Comparison of ENCODE assay signal across 10 mouse cellular contexts in genomic region chr4:143259718-143260349, GRCm38 (mm10). TPM values are rescaled to one million over a fixed set of nuclear protein-coding genes. Genes with fewer than 3 reads are reported as not detected.
DNase-seq lines count a peak whose midpoint lies in the region; ATAC-seq and TF ChIP-seq lines count a peak whose summit lies in the region.
"Had no signal": no experiment of that assay in that cellular context is flagged by ENCODE, and none has a peak within 500 bp of the region (broad histone marks: within the 10 kb centered on the region; RNA-seq: fewer than 3 reads in every experiment).

No protein-coding gene starts in this region.

- DNase-seq in kidney, postnatal 10 days, result no peak
- peak; percentile 67 for DNase-seq in brain, embryonic 14.5 days (ENCODE audit: low read depth)
- peak; percentile 34 for DNase-seq in midbrain, postnatal 0 days (ENCODE audit: low spot score)
- no peak for DNase-seq in natural killer cell, adult 2 months (ENCODE audit: low spot score in 2 of 2)
- no peak for DNase-seq in heart, embryonic 10.5 days (ENCODE audit: low spot score)
- DNase-seq in thymus, postnatal 14 days, result no peak
- DNase-seq: cerebellum, adult 2 months had no signal

- H3K36me3 ChIP-seq in kidney, embryonic 14.5 days (ENCODE audit: control insufficient read depth, insufficient read depth, low read length), result no peaks in the 10 kb centered on the region
- no peaks in the 10 kb centered on the region for H3K36me3 ChIP-seq in hindbrain, embryonic 15.5 days
- H3K36me3 ChIP-seq in midbrain, postnatal 0 days (ENCODE audit: insufficient read depth, low read length), result no peaks in the 10 kb centered on the region
- H3K36me3 ChIP-seq in heart, embryonic 10.5 days, result no peaks in the 10 kb centered on the region

- no peaks in the 10 kb centered on the region for H3K27me3 ChIP-seq in kidney, embryonic 14.5 days (ENCODE audit: control insufficient read depth, insufficient read depth, low read length)
- no peaks in the 10 kb centered on the region for H3K27me3 ChIP-seq in hindbrain, embryonic 15.5 days
- H3K27me3 ChIP-seq in midbrain, postnatal 0 days (ENCODE audit: insufficient read depth, low read length), result no peaks in the 10 kb centered on the region
- no peaks in the 10 kb centered on the region for H3K27me3 ChIP-seq in heart, embryonic 10.5 days (ENCODE audit: insufficient read depth, poor library complexity, severe bottlenecking)

- no peaks in the 10 kb centered on the region for H3K9me3 ChIP-seq in kidney, embryonic 14.5 days (ENCODE audit: control insufficient read depth, low read length)
- H3K9me3 ChIP-seq in hindbrain, embryonic 15.5 days, result no peaks in the 10 kb centered on the region
- no peaks in the 10 kb centered on the region for H3K9me3 ChIP-seq in midbrain, postnatal 0 days (ENCODE audit: low read length)
- no peaks in the 10 kb centered on the region for H3K9me3 ChIP-seq in heart, embryonic 10.5 days

- H3K4me2 ChIP-seq in kidney, embryonic 14.5 days (replicated peaks; ENCODE audit: low read depth, low read length), result no peak overlapping the region; the same call in 1 of the 2 replicates
- no peak overlapping the region for H3K4me2 ChIP-seq in hindbrain, embryonic 15.5 days
- no peak overlapping the region for H3K4me2 ChIP-seq in midbrain, postnatal 0 days (ENCODE audit: low read depth, low read length, poor library complexity, severe bottlenecking)

- TF ChIP-seq CTCF in brain, embryonic 14.5 days (IDR thresholded peaks at IDR 0.05; ENCODE audit: borderline replicate concordance, extremely low read depth, insufficient read depth, insufficient read length), result no peak
- no peak for TF ChIP-seq CTCF in midbrain, postnatal 0 days (IDR thresholded peaks at IDR 0.05)

- no peak for TF ChIP-seq POLR2A in brain, embryonic 14.5 days (IDR thresholded peaks at IDR 0.05; ENCODE audit: borderline replicate concordance, extremely low read depth, insufficient read depth, insufficient read length, poor library complexity, severe bottlenecking)

- peak; percentile 49 for ATAC-seq in kidney, embryonic 14.5 days (ENCODE audit: low FRiP score, low TSS enrichment)
- ATAC-seq in hindbrain, embryonic 15.5 days (ENCODE audit: low FRiP score, low read depth), result peak; percentile 67
- ATAC-seq in midbrain, postnatal 0 days (ENCODE audit: low FRiP score), result no peak

- H3K4me1 ChIP-seq in kidney, embryonic 14.5 days (ENCODE audit: control insufficient read depth, insufficient read depth, low read length), result peaks cover 17% of the 10 kb centered on the region; the same call in 1 of the 2 replicates
- 0 out of 2 replicates have a peak, but pooled peaks cover 6% of the 10 kb centered on the region for H3K4me1 ChIP-seq in hindbrain, embryonic 15.5 days (replicated peaks)
- H3K4me1 ChIP-seq in midbrain, postnatal 0 days (ENCODE audit: insufficient read depth, low read length), result no peaks in the 10 kb centered on the region
- peaks cover 15% of the 10 kb centered on the region for H3K4me1 ChIP-seq in heart, embryonic 10.5 days

- H3K9ac ChIP-seq in kidney, embryonic 14.5 days (ENCODE audit: low read depth, low read length), result no peak overlapping the region
- H3K9ac ChIP-seq in hindbrain, embryonic 15.5 days, result no peak overlapping the region
- H3K9ac ChIP-seq in midbrain, postnatal 0 days (replicated peaks; ENCODE audit: low read length, poor library complexity, severe bottlenecking), result no peak overlapping the region

- no peak overlapping the region for H3K4me3 ChIP-seq in kidney, embryonic 14.5 days (ENCODE audit: low read length)
- no peak overlapping the region for H3K4me3 ChIP-seq in hindbrain, embryonic 15.5 days
- H3K4me3 ChIP-seq in midbrain, postnatal 0 days (ENCODE audit: low read depth, low read length), result no peak overlapping the region
- H3K4me3 ChIP-seq in heart, embryonic 10.5 days, result no peak overlapping the region

- WGBS in kidney, embryonic 14.5 days, result 25% methylated on average over 7 of the region's 8 CpGs
- 53% methylated on average over 8 of the region's 8 CpGs for WGBS in hindbrain, embryonic 15.5 days
- WGBS in midbrain, postnatal 0 days, result 41% methylated on average over 8 of the region's 8 CpGs
- 52% methylated on average over 7 of the region's 8 CpGs for WGBS in heart, embryonic 10.5 days

- no peak overlapping the region for H3K27ac ChIP-seq in kidney, embryonic 14.5 days (ENCODE audit: low read depth, low read length)
- no peak overlapping the region for H3K27ac ChIP-seq in hindbrain, embryonic 15.5 days (replicated peaks)
- no peak overlapping the region for H3K27ac ChIP-seq in midbrain, postnatal 0 days (ENCODE audit: low read depth, low read length)
- H3K27ac ChIP-seq in heart, embryonic 10.5 days, result no peak overlapping the region

RNA-seq across cellular contexts. Expression of gene Pdpn, which starts 39.5 kb away (rescaled TPM):
- 47.4 and 48.7 TPM in 2 replicates for polyA plus RNA-seq in kidney, embryonic 14.5 days (2014; fragmentation: Nextera tagmentation; extraction: Ambion mirVana)
- polyA plus RNA-seq in brain, embryonic 14.5 days (2012; rRNA removed), result 24.7 and 33.6 TPM in 2 replicates
- 53.3 and 55.1 TPM in 2 replicates for polyA plus RNA-seq in hindbrain, embryonic 15.5 days (2015; fragmentation: Nextera tagmentation; extraction: Ambion mirVana)
- total RNA-seq in midbrain, postnatal 0 days (2014; rRNA removed), result 32.3 and 37.6 TPM in 2 replicates
- 33.6 and 35.2 TPM in 2 replicates for polyA plus RNA-seq in midbrain, postnatal 0 days (2015; fragmentation: Nextera tagmentation; extraction: Ambion mirVana)
- polyA plus RNA-seq in heart, embryonic 10.5 days (2016; fragmentation: Nextera tagmentation; extraction: Ambion mirVana), result 22.8 and 29.8 TPM in 2 replicates
- total RNA-seq: liver, adult 2 months had no signal

RNA-seq across cellular contexts. Expression of gene Prdm2, which starts 47.0 kb away (rescaled TPM):
- 11.0 and 15.8 TPM in 2 replicates for polyA plus RNA-seq in kidney, embryonic 14.5 days (2014; fragmentation: Nextera tagmentation; extraction: Ambion mirVana)
- polyA plus RNA-seq in brain, embryonic 14.5 days (2012; rRNA removed), result 19.7 and 31.6 TPM in 2 replicates
- polyA plus RNA-seq in hindbrain, embryonic 15.5 days (2015; fragmentation: Nextera tagmentation; extraction: Ambion mirVana), result 12.7 and 14.0 TPM in 2 replicates
- total RNA-seq in midbrain, postnatal 0 days (2014; rRNA removed), result 19.1 and 25.6 TPM in 2 replicates
- 9.7 and 10.9 TPM in 2 replicates for polyA plus RNA-seq in midbrain, postnatal 0 days (2015; fragmentation: Nextera tagmentation; extraction: Ambion mirVana)
- 9.6 and 10.0 TPM in 2 replicates for polyA plus RNA-seq in heart, embryonic 10.5 days (2016; fragmentation: Nextera tagmentation; extraction: Ambion mirVana)

Comparison
In these comparisons a context has a peak if more than half of its experiments do, and no peak if none do; other contexts are left out.
1. DNase-seq: peak in brain, embryonic 14.5 days (single experiment) and midbrain, postnatal 0 days (single experiment); none in kidney, postnatal 10 days (single experiment), natural killer cell, adult 2 months (0 of 2), heart, embryonic 10.5 days (single experiment) and thymus, postnatal 14 days (single experiment).